Mouse (Mus musculus) spleen, postnatal 10 days (tissue): Measurements from ENCODE around the gene Sptb.
A peak's percentile ranks its signal among the peaks of the same experiment; 100 is the strongest.

ENCODE experiments used
- DNase-seq, 2 experiments: peaks; one replicate each; pipeline ENCODE4 v3.0.0; 2021 to 2022; ENCODE audit warnings: low spot score in 2 of 2

The Sptb gene

GRCm38 (mm10) chr12:76545786-76546370 lies 164.5 kb downstream of the Sptb start:
- no peak for DNase-seq

- DNase-seq = no peak
Observed at GRCm38 (mm10) chr12:76541879-76542278, 168.5 kb downstream of the Sptb start.

- no peak for DNase-seq
Observed at GRCm38 (mm10) chr12:76541475-76541874, 168.9 kb downstream of the Sptb start.

GRCm38 (mm10) chr12:76540701-76541221 lies 169.6 kb downstream of the Sptb start:
- DNase-seq = no peak

- no peak for DNase-seq
Observed at GRCm38 (mm10) chr12:76540169-76540568, 170.2 kb downstream of the Sptb start.

- peak in 1 of 2 experiments; percentile 76 for DNase-seq
Observed at GRCm38 (mm10) chr12:76537434-76537833, 172.9 kb downstream of the Sptb start.

- DNase-seq = no peak
Observed at GRCm38 (mm10) chr12:76536591-76537153, 173.7 kb downstream of the Sptb start.

GRCm38 (mm10) chr12:76535471-76535900 lies 174.9 kb downstream of the Sptb start:
- DNase-seq = no peak

- no peak for DNase-seq
Observed at GRCm38 (mm10) chr12:76534641-76535283, 175.6 kb downstream of the Sptb start.

GRCm38 (mm10) chr12:76534233-76534632 lies 176.1 kb downstream of the Sptb start:
- DNase-seq = peak in 1 of 2 experiments; percentile 39

- DNase-seq = peak; percentile 47 to 61
Observed at GRCm38 (mm10) chr12:76533377-76534222, 176.7 kb downstream of the Sptb start.

GRCm38 (mm10) chr12:76532926-76533376 lies 177.4 kb downstream of the Sptb start:
- peak in 1 of 2 experiments; percentile 50 for DNase-seq

GRCm38 (mm10) chr12:76531986-76532925 lies 178.1 kb downstream of the Sptb start:
- no peak for DNase-seq

- no peak for DNase-seq
Observed at GRCm38 (mm10) chr12:76530580-76531139, 179.7 kb downstream of the Sptb start, which contains the start of gene Plekhg3. Plekhg3 (plus strand) TSS chr12:76530891.
